Mouse (Mus musculus) forebrain, embryonic 15.5 days (tissue): Measurements from ENCODE around the gene Serpina3i. TPM values are rescaled to one million over a fixed set of nuclear protein-coding genes. Genes with fewer than 3 reads are reported as not detected.

ENCODE experiments used
- ATAC-seq: fragments of 200-750 bp; cut with Nextera tagmentation; replicated peaks from 2 replicates; pipeline ENCODE4 v1.8.0; 2017; ENCODE audit warnings: mild to moderate bottlenecking, moderate TSS enrichment, moderate library complexity
- H3K27ac ChIP-seq: fragments of 300-500 bp; sonication (generic); replicated peaks from 2 replicates; pipeline ENCODE4 v1.5.1; 2015; ENCODE audit warnings: mild to moderate bottlenecking, inconsistent platforms
- H3K27me3 ChIP-seq: fragments of 300-500 bp; sonication (generic); 2 replicates; pipeline ENCODE4 v1.6.1; 2015; ENCODE audit warnings: inconsistent platforms
- H3K36me3 ChIP-seq: fragments of 300-500 bp; sonication (generic); 2 replicates; pipeline ENCODE4 v1.6.1; 2015; ENCODE audit warnings: mild to moderate bottlenecking, inconsistent platforms
- H3K4me1 ChIP-seq: fragments of 300-500 bp; sonication (generic); 2 replicates; pipeline ENCODE4 v1.6.1; 2015; ENCODE audit warnings: inconsistent platforms
- H3K4me2 ChIP-seq: fragments of 300-500 bp; sonication (generic); replicated peaks from 2 replicates; pipeline ENCODE4 v1.6.1; 2015; ENCODE audit warnings: mild to moderate bottlenecking, inconsistent platforms
- H3K4me3 ChIP-seq: fragments of 300-500 bp; sonication (generic); 2 replicates; pipeline ENCODE4 v1.5.1; 2015; ENCODE audit warnings: mild to moderate bottlenecking, inconsistent platforms
- H3K9ac ChIP-seq: fragments of 300-500 bp; sonication (generic); replicated peaks from 2 replicates; pipeline ENCODE4 v1.6.1; 2015; ENCODE audit warnings: mild to moderate bottlenecking, inconsistent platforms
- H3K9me3 ChIP-seq: fragments of 300-500 bp; sonication (generic); 2 replicates; pipeline ENCODE4 v1.6.1; 2016; ENCODE audit warnings: inconsistent platforms
- WGBS: fragments of 180-500 bp; shearing (Covaris S2); methylation state at CpG from one replicate; pipeline ENCODE4 v1.1.7; 2015; ENCODE audit warnings: mixed read lengths; 5-methylcytosine and 5-hydroxymethylcytosine counted together
- polyA plus RNA-seq: library from polyadenylated mRNA; unstranded; fragments of >200 nt; fragmentation: Nextera tagmentation; extraction: Ambion mirVana; gene quantifications from 2 replicates; pipeline ENCODE4 v1.2.1, GENCODE M21; 2015

Serpina3i gene
- polyA plus RNA-seq, 1 experiment from 2014 or later, result not detected

DNA sequence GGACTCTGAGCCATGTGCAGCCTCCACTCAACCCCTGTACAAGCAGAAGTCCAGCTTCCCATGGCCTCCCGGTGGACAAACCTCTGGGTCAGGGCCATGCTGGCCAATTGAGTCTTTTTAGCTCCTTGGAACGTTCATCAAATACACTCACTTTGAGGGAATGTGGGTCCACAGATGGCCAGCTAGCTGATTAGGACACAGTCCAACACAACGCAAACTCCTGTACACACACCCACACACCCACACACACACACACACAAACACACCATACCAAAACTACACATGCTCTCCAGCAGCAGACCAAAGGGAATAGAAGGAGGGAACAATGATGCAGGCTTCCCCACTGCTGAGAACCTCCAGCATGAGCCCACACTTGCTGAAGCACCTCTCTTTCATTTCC is 17.3 kb upstream of the Serpina3i start:
- Histone ChIP-seq H3K4me2 (no peak overlapping the region), H3K36me3 (no peaks in the 10 kb centered on the region), H3K9me3 (no peaks in the 10 kb centered on the region), H3K4me3 (no peak overlapping the region), H3K4me1 (no peaks in the 10 kb centered on the region), H3K9ac (no peak overlapping the region), H3K27me3 (no peaks in the 10 kb centered on the region), H3K27ac (no peak overlapping the region)
- no peak for ATAC-seq
- WGBS, result 66% methylated on average over 3 of the region's 3 CpGs

DNA sequence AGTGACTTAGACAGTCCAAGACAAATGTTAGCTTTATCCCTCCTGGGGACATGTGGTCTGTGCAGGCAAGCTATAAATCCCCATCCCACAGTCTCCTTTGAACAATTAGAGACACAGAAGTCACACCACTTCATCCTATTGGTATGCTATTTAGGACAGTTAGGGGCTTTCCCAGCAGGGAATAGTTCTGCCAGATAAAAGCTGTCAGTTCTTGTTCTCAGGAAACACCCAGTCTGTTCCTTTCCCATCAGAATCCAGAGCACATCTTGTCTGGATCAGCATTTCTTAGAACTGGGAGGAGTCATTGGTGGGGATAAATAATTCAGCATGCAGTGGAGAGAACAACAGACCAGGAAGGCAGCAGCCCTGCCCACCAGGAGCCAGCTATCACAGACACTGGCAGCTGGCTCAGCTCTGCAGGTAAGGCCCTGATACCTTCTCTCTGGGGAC is 15.3 kb upstream of the Serpina3i start:
- Histone ChIP-seq H3K4me2 (no peak overlapping the region), H3K36me3 (no peaks in the 10 kb centered on the region), H3K27ac (no peak overlapping the region), H3K27me3 (no peaks in the 10 kb centered on the region), H3K9ac (no peak overlapping the region), H3K4me1 (no peaks in the 10 kb centered on the region), H3K4me3 (no peak overlapping the region), H3K9me3 (no peaks in the 10 kb centered on the region)
- ATAC-seq, result 0 out of 2 replicates have a peak, but pooled peaks have one; percentile 11

DNA sequence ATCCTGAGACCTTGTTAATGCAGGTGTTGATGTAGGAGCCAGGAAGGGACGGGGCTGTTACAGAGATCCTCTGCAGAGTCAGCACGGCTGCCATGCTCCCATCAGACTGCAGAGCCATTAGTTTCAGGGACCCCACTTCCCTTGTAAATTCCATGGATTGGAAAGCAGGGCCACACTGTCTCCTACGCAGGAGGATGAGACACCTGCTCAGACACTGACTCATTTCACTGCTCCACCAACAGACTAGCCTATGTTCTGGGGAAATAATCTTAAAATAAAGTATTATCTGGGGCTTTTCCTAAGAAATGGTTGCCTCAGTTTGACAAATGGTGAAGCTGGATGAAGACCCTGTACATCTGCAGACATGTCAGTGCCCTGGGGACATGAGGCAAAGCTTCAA is 14.7 kb upstream of the Serpina3i start:
- Histone ChIP-seq H3K4me3 (no peak overlapping the region), H3K27ac (no peak overlapping the region), H3K27me3 (no peaks in the 10 kb centered on the region), H3K9me3 (no peaks in the 10 kb centered on the region), H3K9ac (no peak overlapping the region), H3K36me3 (no peaks in the 10 kb centered on the region), H3K4me1 (no peaks in the 10 kb centered on the region), H3K4me2 (no peak overlapping the region)
- WGBS, result 73% methylated on average over 3 of the region's 3 CpGs
- no peak for ATAC-seq

DNA sequence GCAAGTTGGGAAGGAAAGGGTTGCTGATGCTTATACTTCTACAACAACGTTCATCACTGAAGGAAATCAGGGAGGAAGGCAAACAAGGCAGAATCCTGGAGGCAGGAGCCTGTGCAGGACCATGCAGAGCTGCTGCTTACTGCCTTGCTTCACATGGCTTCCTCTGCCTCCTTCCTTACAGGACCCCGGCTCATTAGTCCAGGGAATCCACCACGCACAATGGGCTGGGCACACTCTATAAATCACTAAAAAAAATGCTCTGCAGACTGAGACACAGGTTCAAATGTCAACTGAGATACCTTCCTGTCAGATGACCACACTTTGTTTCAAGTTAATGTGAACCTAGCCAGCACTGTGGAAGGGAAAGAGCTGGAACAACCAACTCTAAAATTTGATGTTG is 1.9 kb upstream of the Serpina3i start:
- no peaks in the 10 kb centered on the region for H3K36me3 ChIP-seq
- ATAC-seq, result no peak
- H3K4me1 ChIP-seq, result no peaks in the 10 kb centered on the region
- H3K9me3 ChIP-seq, result no peaks in the 10 kb centered on the region
- WGBS, result 55% methylated on average over 3 of the region's 3 CpGs
- no peak overlapping the region for H3K9ac ChIP-seq
- H3K27me3 ChIP-seq, result no peaks in the 10 kb centered on the region
- H3K4me2 ChIP-seq, result no peak overlapping the region
- H3K4me3 ChIP-seq, result no peak overlapping the region
- no peak overlapping the region for H3K27ac ChIP-seq

DNA sequence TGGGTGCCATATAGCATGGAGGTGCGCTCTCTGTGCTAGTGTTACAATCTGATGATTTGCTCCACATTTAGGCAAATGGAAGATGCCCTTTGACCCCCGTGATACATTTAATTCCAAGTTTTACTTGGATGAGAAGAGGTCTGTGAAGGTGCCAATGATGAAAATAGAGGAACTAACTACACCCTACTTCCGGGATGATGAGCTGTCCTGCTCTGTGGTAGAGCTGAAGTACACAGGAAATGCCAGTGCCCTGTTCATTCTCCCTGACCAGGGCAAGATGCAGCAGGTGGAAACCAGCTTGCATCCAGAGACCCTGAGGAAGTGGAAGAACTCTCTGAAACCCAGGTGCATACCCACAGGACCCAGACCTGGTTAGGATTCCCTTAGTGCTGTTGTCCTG is 3.5 kb downstream of the Serpina3i start:
- H3K9me3 ChIP-seq, result no peaks in the 10 kb centered on the region
- 82% methylated on average over 3 of the region's 3 CpGs for WGBS

DNA sequence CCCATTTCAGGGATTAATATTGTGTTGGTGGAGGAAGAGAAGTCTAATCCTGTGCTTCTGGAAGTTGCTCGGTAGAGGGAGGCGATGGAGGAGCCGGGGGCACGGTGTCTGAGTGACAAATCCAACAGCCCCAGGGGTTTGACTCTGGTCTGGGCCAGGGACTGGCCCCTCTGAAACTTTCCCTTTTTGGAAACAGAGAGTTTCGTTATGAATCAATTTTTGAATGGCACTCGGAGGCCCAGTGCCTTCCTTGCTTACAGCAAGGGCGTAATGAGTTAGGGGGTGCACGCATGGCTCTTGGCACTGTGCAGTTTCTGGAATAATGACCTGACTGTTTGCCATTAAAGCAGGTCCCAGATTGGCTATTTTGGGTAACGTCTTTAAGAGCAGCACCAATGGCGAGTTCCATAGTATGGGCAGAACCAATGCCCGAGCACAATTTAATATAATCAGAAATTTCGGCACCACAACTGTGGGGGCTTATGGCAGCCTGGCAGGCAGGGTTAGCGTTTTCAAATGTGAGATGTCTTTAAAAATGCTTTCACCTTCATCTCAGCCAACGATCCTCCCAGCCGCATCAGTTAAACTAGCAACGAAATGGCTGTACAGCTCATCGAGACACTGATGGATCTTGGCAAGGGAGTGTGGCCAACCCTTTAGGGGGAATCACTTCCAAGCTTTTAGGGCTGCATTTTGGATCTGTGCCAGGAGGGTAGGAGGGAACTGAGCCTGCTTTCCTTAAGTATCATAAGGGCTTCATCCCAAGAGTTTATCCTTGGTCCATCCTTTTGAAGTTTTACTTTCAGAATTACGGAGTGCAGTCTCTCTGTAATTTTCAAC is 15.5 kb downstream of the Serpina3i start:
- peak; percentile 71 for ATAC-seq

More for the DNA sequence above, 3.5 kb downstream of the Serpina3i start:
- H3K4me1 ChIP-seq, result no peaks in the 10 kb centered on the region
- H3K36me3 ChIP-seq, result no peaks in the 10 kb centered on the region
- H3K27ac ChIP-seq, result no peak overlapping the region
- no peaks in the 10 kb centered on the region for H3K27me3 ChIP-seq
- H3K4me3 ChIP-seq, result no peak overlapping the region
- no peak for ATAC-seq
- no peak overlapping the region for H3K4me2 ChIP-seq
- no peak overlapping the region for H3K9ac ChIP-seq

DNA sequence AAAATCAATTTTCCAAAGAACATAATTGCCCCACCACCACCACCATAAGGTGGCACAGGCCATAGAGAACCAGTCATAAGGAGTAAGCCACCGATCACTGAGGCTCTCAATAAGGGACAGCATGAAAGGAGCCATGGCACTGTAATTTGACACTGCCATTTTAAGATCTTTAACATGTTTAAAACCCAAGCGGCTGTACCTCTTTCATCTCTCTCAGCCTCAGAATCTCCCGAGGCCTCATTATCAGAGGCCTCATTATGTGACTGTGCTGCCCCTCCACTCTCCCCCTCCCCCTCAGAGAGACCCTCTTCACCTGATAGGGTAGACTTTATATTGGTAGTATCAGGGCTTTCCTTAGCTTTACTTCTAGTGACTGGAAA is 16.1 kb downstream of the Serpina3i start:
- Histone ChIP-seq H3K27ac (no peak overlapping the region), H3K36me3 (no peaks in the 10 kb centered on the region), H3K9ac (no peak overlapping the region), H3K4me2 (peak overlapping the region; percentile 31; the same call in 1 of the 2 replicates), H3K4me3 (no peak overlapping the region), H3K9me3 (no peaks in the 10 kb centered on the region), H3K27me3 (no peaks in the 10 kb centered on the region), H3K4me1 (peaks cover 14% of the 10 kb centered on the region; the same call in 1 of the 2 replicates)
- peak; percentile 65 for ATAC-seq
- WGBS, result 2% methylated on average over 3 of the region's 3 CpGs

More for the DNA sequence above, 15.5 kb downstream of the Serpina3i start:
- Histone ChIP-seq H3K9me3 (no peaks in the 10 kb centered on the region), H3K4me1 (peaks cover 14% of the 10 kb centered on the region; the same call in 1 of the 2 replicates), H3K27me3 (no peaks in the 10 kb centered on the region), H3K4me2 (peak overlapping the region; percentile 31), H3K27ac (no peak overlapping the region), H3K9ac (no peak overlapping the region), H3K36me3 (no peaks in the 10 kb centered on the region), H3K4me3 (0 out of 2 replicates have a peak overlapping the region, but pooled peaks have one; percentile 2)
- WGBS, result 39% methylated on average over 18 of the region's 18 CpGs

DNA sequence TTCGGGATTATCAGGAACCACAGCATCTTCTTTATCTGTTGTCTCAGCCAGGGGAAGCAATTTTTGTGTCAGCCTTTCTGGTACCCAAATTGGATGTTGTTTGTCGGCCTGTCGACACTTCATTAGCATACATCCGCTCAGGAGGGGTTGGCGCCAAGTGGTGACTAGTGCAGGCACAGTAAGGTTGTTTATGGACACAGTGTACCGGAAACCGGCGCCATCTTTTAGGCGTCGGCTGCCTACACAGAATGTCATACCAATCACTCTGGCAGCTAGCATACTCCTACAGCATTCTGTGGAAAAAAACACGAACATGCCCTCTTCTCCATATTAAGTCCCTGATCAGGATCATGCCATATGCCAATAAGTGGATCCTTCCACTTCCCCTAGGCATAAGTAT is 20.5 kb downstream of the Serpina3i start:
- no peak; the same call in 1 of the 2 replicates for ATAC-seq
- H3K27ac ChIP-seq, result no peak overlapping the region
- 80% methylated on average over 11 of the region's 11 CpGs for WGBS

DNA sequence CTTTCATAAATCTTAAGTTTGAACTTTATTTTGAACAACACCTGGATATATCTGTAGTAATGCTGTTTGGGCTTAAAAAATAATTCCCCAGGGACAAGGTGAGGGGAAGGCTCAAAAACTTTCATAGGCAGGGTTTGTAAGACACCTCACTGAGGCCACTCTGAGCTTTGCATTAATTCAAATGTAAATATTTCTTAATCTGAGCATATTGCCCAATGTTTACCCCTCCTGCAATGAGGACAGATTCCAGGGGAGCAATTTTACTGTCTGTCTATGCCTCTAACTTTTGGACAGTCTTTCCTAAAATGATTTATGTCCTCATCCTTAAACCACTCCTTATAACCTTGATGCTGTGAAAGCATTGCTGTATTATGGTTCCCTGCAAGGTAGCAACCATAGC is 25.4 kb downstream of the Serpina3i start:
- no peaks in the 10 kb centered on the region for H3K36me3 ChIP-seq
- ATAC-seq, result no peak
- no peak overlapping the region for H3K4me3 ChIP-seq
- no peak overlapping the region for H3K27ac ChIP-seq
- no peaks in the 10 kb centered on the region; the same call in 1 of the 2 replicates for H3K9me3 ChIP-seq
- H3K4me2 ChIP-seq, result no peak overlapping the region
- H3K27me3 ChIP-seq, result no peaks in the 10 kb centered on the region
- no peaks in the 10 kb centered on the region for H3K4me1 ChIP-seq
- no peak overlapping the region for H3K9ac ChIP-seq

More for the DNA sequence above, 20.5 kb downstream of the Serpina3i start:
- Histone ChIP-seq H3K4me1 (peaks cover 8% of the 10 kb centered on the region; the same call in 1 of the 2 replicates), H3K36me3 (no peaks in the 10 kb centered on the region), H3K9me3 (no peaks in the 10 kb centered on the region; the same call in 1 of the 2 replicates), H3K27me3 (no peaks in the 10 kb centered on the region), H3K4me2 (no peak overlapping the region), H3K9ac (no peak overlapping the region), H3K4me3 (no peak overlapping the region)

DNA sequence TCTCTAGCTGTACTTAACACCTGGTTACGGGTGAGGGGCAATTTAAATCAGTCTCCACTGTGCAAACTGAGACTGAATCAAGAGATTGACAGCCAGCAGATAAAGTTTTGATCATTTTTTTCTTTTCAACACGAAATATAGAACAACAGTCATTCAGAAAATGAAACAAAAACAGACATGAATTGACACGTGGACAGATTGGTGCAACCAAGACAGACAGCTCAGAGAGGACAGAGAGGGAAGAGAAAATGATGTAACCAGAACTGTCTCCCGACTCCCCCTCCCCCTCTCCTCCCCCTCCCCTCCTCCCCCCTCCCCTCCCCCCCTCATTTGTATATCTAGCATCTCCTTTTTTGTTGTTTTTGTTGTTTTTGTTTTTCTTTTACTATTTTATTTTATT is 26.9 kb downstream of the Serpina3i start:
- no peak overlapping the region for H3K9ac ChIP-seq
- no peak overlapping the region for H3K4me2 ChIP-seq
- no peak overlapping the region for H3K27ac ChIP-seq
- no peak overlapping the region for H3K4me3 ChIP-seq
- H3K36me3 ChIP-seq, result no peaks in the 10 kb centered on the region
- 38% methylated on average over 4 of the region's 4 CpGs for WGBS
- no peaks in the 10 kb centered on the region; the same call in 1 of the 2 replicates for H3K9me3 ChIP-seq
- no peaks in the 10 kb centered on the region for H3K4me1 ChIP-seq
- H3K27me3 ChIP-seq, result no peaks in the 10 kb centered on the region
- ATAC-seq, result no peak

DNA sequence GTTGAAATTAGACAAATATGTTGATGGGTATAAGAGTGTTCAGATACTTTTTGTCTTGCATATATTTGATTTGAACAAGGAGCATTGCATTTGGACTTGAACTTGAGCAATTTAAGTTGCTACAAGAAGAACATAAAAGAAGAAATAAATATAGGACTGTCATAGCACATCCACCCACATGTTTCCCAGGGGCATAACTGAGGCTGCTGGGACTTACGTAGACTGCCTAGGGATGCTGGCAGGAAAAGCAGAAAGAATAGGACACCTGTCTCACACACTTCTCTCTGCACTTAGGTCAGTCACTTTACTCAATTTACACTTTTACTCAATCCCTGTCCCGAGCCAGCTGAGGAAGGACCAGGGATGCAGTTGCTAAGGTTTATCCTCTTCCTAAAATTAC is 31.0 kb downstream of the Serpina3i start:
- H3K9me3 ChIP-seq, result no peaks in the 10 kb centered on the region
- no peak for ATAC-seq
- no peak overlapping the region for H3K9ac ChIP-seq
- H3K4me1 ChIP-seq, result no peaks in the 10 kb centered on the region
- H3K27ac ChIP-seq, result no peak overlapping the region
- H3K4me3 ChIP-seq, result no peak overlapping the region
- no peak overlapping the region for H3K4me2 ChIP-seq
- H3K27me3 ChIP-seq, result no peaks in the 10 kb centered on the region
- no peaks in the 10 kb centered on the region for H3K36me3 ChIP-seq
- WGBS, result 78% methylated on average over 2 of the region's 2 CpGs

DNA sequence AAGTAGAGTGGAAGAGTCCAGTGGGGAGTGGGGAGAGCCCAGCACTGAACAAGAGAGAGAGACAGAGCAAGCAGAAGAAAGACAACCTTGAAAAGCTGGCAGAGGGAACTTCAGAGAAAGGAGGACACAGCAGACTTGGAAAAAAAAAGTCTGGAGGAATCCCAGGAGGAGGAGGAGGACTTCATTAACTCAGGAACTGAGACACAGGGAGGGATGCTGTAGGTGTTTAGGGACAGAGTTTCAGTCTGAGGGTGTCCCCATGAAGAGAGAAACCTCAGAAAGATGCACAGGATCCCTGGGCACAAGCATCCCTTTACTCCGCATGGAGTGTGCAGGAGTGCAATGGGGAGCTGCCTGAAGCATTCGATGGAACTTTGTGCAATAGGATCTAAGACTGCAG is 35.1 kb downstream of the Serpina3i start:
- Histone ChIP-seq H3K9me3 (no peaks in the 10 kb centered on the region), H3K4me3 (no peak overlapping the region), H3K36me3 (no peaks in the 10 kb centered on the region), H3K27me3 (no peaks in the 10 kb centered on the region), H3K9ac (no peak overlapping the region), H3K4me2 (no peak overlapping the region), H3K4me1 (no peaks in the 10 kb centered on the region), H3K27ac (no peak overlapping the region)
- WGBS, result 94% methylated on average over 2 of the region's 2 CpGs
- ATAC-seq, result no peak
